Mouse (Mus musculus): ENCODE results near the gene Cep112. TPM values are rescaled to one million over a fixed set of nuclear protein-coding genes. Genes with fewer than 3 reads are reported as not detected.

Gene Cep112
- polyA plus RNA-seq, 1 experiment, result 0.07 TPM

- TF ChIP-seq CTCF (IDR thresholded peaks at IDR 0.05; ENCODE audit: borderline replicate concordance, control insufficient read depth, extremely low read depth, insufficient read depth, low read length, poor library complexity) (no peak), POLR2A (IDR thresholded peaks at IDR 0.05; ENCODE audit: control insufficient read depth, extremely low read depth, insufficient read depth, low read length, poor library complexity) (no peak)
- H3K36me3 ChIP-seq (ENCODE audit: control insufficient read depth, insufficient read depth, low read length), result no peaks in the 10 kb centered on the region
- 22% methylated on average over 5 of the region's 5 CpGs for WGBS
- no peak overlapping the region for H3K27ac ChIP-seq (ENCODE audit: control insufficient read depth, insufficient read depth, low read length)
- no peaks in the 10 kb centered on the region for H3K4me1 ChIP-seq (replicated peaks; ENCODE audit: control insufficient read depth, insufficient read depth, low read length)
- H3K27me3 ChIP-seq (ENCODE audit: control insufficient read depth, insufficient read depth, low read length), result no peaks in the 10 kb centered on the region
- no peak overlapping the region for H3K4me3 ChIP-seq (ENCODE audit: control insufficient read depth, insufficient read depth, low read length)
- no peak for DNase-seq
These were observed 102.9 kb downstream of the Cep112 start for GRCm38 (mm10) chr11:108527725-108528363.

GRCm38 (mm10) chr11:108532901-108533300 lies 107.9 kb downstream of the Cep112 start:
- Histone ChIP-seq H3K4me3 (ENCODE audit: control insufficient read depth, insufficient read depth, low read length) (no peak overlapping the region), H3K27me3 (ENCODE audit: control insufficient read depth, insufficient read depth, low read length) (no peaks in the 10 kb centered on the region), H3K4me1 (replicated peaks; ENCODE audit: control insufficient read depth, insufficient read depth, low read length) (no peaks in the 10 kb centered on the region), H3K36me3 (ENCODE audit: control insufficient read depth, insufficient read depth, low read length) (no peaks in the 10 kb centered on the region), H3K27ac (ENCODE audit: control insufficient read depth, insufficient read depth, low read length) (no peak overlapping the region)
- DNase-seq, result no peak
- no peak for TF ChIP-seq CTCF (IDR thresholded peaks at IDR 0.05; ENCODE audit: borderline replicate concordance, control insufficient read depth, extremely low read depth, insufficient read depth, low read length, poor library complexity)
- no peak for TF ChIP-seq POLR2A (IDR thresholded peaks at IDR 0.05; ENCODE audit: control insufficient read depth, extremely low read depth, insufficient read depth, low read length, poor library complexity)
- WGBS, result 91% methylated on average over 1 of the region's 1 CpGs

- Histone ChIP-seq H3K27me3 (ENCODE audit: control insufficient read depth, insufficient read depth, low read length) (no peaks in the 10 kb centered on the region), H3K36me3 (ENCODE audit: control insufficient read depth, insufficient read depth, low read length) (no peaks in the 10 kb centered on the region), H3K27ac (ENCODE audit: control insufficient read depth, insufficient read depth, low read length) (no peak overlapping the region), H3K4me3 (ENCODE audit: control insufficient read depth, insufficient read depth, low read length) (no peak overlapping the region), H3K4me1 (replicated peaks; ENCODE audit: control insufficient read depth, insufficient read depth, low read length) (no peaks in the 10 kb centered on the region)
- WGBS, result 88% methylated on average over 3 of the region's 3 CpGs
- no peak for TF ChIP-seq POLR2A (IDR thresholded peaks at IDR 0.05; ENCODE audit: control insufficient read depth, extremely low read depth, insufficient read depth, low read length, poor library complexity)
- no peak for DNase-seq
These were observed 109.0 kb downstream of the Cep112 start for GRCm38 (mm10) chr11:108534014-108534413.

- Histone ChIP-seq H3K4me1 (replicated peaks; ENCODE audit: control insufficient read depth, insufficient read depth, low read length) (no peaks in the 10 kb centered on the region), H3K4me3 (ENCODE audit: control insufficient read depth, insufficient read depth, low read length) (no peak overlapping the region), H3K36me3 (ENCODE audit: control insufficient read depth, insufficient read depth, low read length) (no peaks in the 10 kb centered on the region), H3K27ac (ENCODE audit: control insufficient read depth, insufficient read depth, low read length) (no peak overlapping the region), H3K27me3 (ENCODE audit: control insufficient read depth, insufficient read depth, low read length) (no peaks in the 10 kb centered on the region)
- no peak for TF ChIP-seq POLR2A (IDR thresholded peaks at IDR 0.05; ENCODE audit: control insufficient read depth, extremely low read depth, insufficient read depth, low read length, poor library complexity)
- TF ChIP-seq CTCF (IDR thresholded peaks at IDR 0.05; ENCODE audit: borderline replicate concordance, control insufficient read depth, extremely low read depth, insufficient read depth, low read length, poor library complexity), result no peak
- 86% methylated on average over 4 of the region's 4 CpGs for WGBS
- DNase-seq, result no peak
These were observed 128.1 kb downstream of the Cep112 start for GRCm38 (mm10) chr11:108552997-108553622.

GRCm38 (mm10) chr11:108553881-108554280 lies 128.9 kb downstream of the Cep112 start:
- H3K4me3 ChIP-seq (ENCODE audit: control insufficient read depth, insufficient read depth, low read length), result no peak overlapping the region
- TF ChIP-seq POLR2A (IDR thresholded peaks at IDR 0.05; ENCODE audit: control insufficient read depth, extremely low read depth, insufficient read depth, low read length, poor library complexity) (no peak), CTCF (IDR thresholded peaks at IDR 0.05; ENCODE audit: borderline replicate concordance, control insufficient read depth, extremely low read depth, insufficient read depth, low read length, poor library complexity) (no peak)
- H3K36me3 ChIP-seq (ENCODE audit: control insufficient read depth, insufficient read depth, low read length), result no peaks in the 10 kb centered on the region
- WGBS, result 94% methylated on average over 1 of the region's 1 CpGs
- no peak for DNase-seq
- no peaks in the 10 kb centered on the region for H3K4me1 ChIP-seq (replicated peaks; ENCODE audit: control insufficient read depth, insufficient read depth, low read length)
- H3K27me3 ChIP-seq (ENCODE audit: control insufficient read depth, insufficient read depth, low read length), result no peaks in the 10 kb centered on the region
- H3K27ac ChIP-seq (ENCODE audit: control insufficient read depth, insufficient read depth, low read length), result no peak overlapping the region

GRCm38 (mm10) chr11:108558544-108558943 lies 133.6 kb downstream of the Cep112 start:
- no peaks in the 10 kb centered on the region for H3K27me3 ChIP-seq (ENCODE audit: control insufficient read depth, insufficient read depth, low read length)
- WGBS, result 95% methylated on average over 4 of the region's 4 CpGs
- H3K27ac ChIP-seq (ENCODE audit: control insufficient read depth, insufficient read depth, low read length), result no peak overlapping the region
- no peak for DNase-seq
- H3K4me3 ChIP-seq (ENCODE audit: control insufficient read depth, insufficient read depth, low read length), result no peak overlapping the region
- TF ChIP-seq CTCF (IDR thresholded peaks at IDR 0.05; ENCODE audit: borderline replicate concordance, control insufficient read depth, extremely low read depth, insufficient read depth, low read length, poor library complexity) (no peak), POLR2A (IDR thresholded peaks at IDR 0.05; ENCODE audit: control insufficient read depth, extremely low read depth, insufficient read depth, low read length, poor library complexity) (no peak)
- no peaks in the 10 kb centered on the region for H3K4me1 ChIP-seq (replicated peaks; ENCODE audit: control insufficient read depth, insufficient read depth, low read length)
- no peaks in the 10 kb centered on the region for H3K36me3 ChIP-seq (ENCODE audit: control insufficient read depth, insufficient read depth, low read length)
